Mouse (Mus musculus): Measurements from ENCODE around the gene Hoxa6. TPM values are rescaled to one million over a fixed set of nuclear protein-coding genes. Genes with fewer than 3 reads are reported as not detected.

Hoxa6 gene
- total and polyA plus RNA-seq, 3 experiments: 0.16 TPM; not detected in 2

GRCm38 (mm10) chr6:52205638-52206621, 2.6 kb downstream of the Hoxa6 start:
- TF ChIP-seq TAL1 (conservative IDR thresholded peaks at IDR 0.05; ENCODE audit: low read depth, low read length): no peak
- no peak for TF ChIP-seq CTCF (IDR thresholded peaks at IDR 0.05; ENCODE audit: low read depth, low read length)
- no peak for TF ChIP-seq GATA1 (IDR thresholded peaks at IDR 0.05; ENCODE audit: borderline replicate concordance, low read length)
- no peak for TF ChIP-seq POLR2AphosphoS5 (IDR thresholded peaks at IDR 0.05; ENCODE audit: insufficient replicate concordance, low read depth, low read length)
- TF ChIP-seq GATA2 (IDR thresholded peaks at IDR 0.05; ENCODE audit: borderline replicate concordance, low read depth, low read length): no peak
- Histone ChIP-seq H3K4me1 (ENCODE audit: insufficient read depth, low read depth, low read length) (no peaks in the 10 kb centered on the region), H3K27me3 (ENCODE audit: insufficient read depth, low read length) (peaks cover 15% of the 10 kb centered on the region; the same call in 1 of the 2 replicates), H3K4me3 (ENCODE audit: low read depth, low read length) (no peak overlapping the region), H3K9me3 (replicated peaks) (peaks cover 13% of the 10 kb centered on the region), H3K36me3 (replicated peaks) (no peaks in the 10 kb centered on the region)
- DNase-seq (ENCODE audit: low spot score): no peak
- no peak for ATAC-seq (ENCODE audit: extremely low read depth, insufficient number of reproducible peaks, low FRiP score, poor library complexity, severe bottlenecking)

GRCm38 (mm10) chr6:52205221-52205620, 3.3 kb downstream of the Hoxa6 start:
- peaks cover 14% of the 10 kb centered on the region; the same call in 1 of the 2 replicates for H3K27me3 ChIP-seq (ENCODE audit: insufficient read depth, low read length)
- ATAC-seq (ENCODE audit: extremely low read depth, insufficient number of reproducible peaks, low FRiP score, poor library complexity, severe bottlenecking) (no peak), DNase-seq (ENCODE audit: low spot score) (no peak)
- no peaks in the 10 kb centered on the region for H3K36me3 ChIP-seq (replicated peaks)
- peaks cover 13% of the 10 kb centered on the region for H3K9me3 ChIP-seq (replicated peaks)
- H3K4me3 ChIP-seq (ENCODE audit: low read depth, low read length): no peak overlapping the region
- H3K4me1 ChIP-seq (ENCODE audit: insufficient read depth, low read depth, low read length): no peaks in the 10 kb centered on the region
- no peak for TF ChIP-seq POLR2AphosphoS5 (IDR thresholded peaks at IDR 0.05; ENCODE audit: insufficient replicate concordance, low read depth, low read length)
- no peak for TF ChIP-seq GATA1 (IDR thresholded peaks at IDR 0.05; ENCODE audit: borderline replicate concordance, low read length)
- TF ChIP-seq TAL1 (conservative IDR thresholded peaks at IDR 0.05; ENCODE audit: low read depth, low read length): no peak
- no peak for TF ChIP-seq CTCF (IDR thresholded peaks at IDR 0.05; ENCODE audit: low read depth, low read length)
- TF ChIP-seq GATA2 (IDR thresholded peaks at IDR 0.05; ENCODE audit: borderline replicate concordance, low read depth, low read length): no peak

GRCm38 (mm10) chr6:52204050-52204752, 4.3 kb downstream of the Hoxa6 start, which contains the start of gene Hoxa5:
Gene Hoxa5 (minus strand): TSS chr6:52204587.
- H3K4me3 ChIP-seq (ENCODE audit: low read depth, low read length): no peak within 1 kb of the TSS; the same call in 1 of the 2 replicates
- TF ChIP-seq GATA1 (IDR thresholded peaks at IDR 0.05; ENCODE audit: borderline replicate concordance, low read length) (no peak), TAL1 (conservative IDR thresholded peaks at IDR 0.05; ENCODE audit: low read depth, low read length) (no peak), GATA2 (IDR thresholded peaks at IDR 0.05; ENCODE audit: borderline replicate concordance, low read depth, low read length) (no peak), POLR2AphosphoS5 (IDR thresholded peaks at IDR 0.05; ENCODE audit: insufficient replicate concordance, low read depth, low read length) (no peak), CTCF (IDR thresholded peaks at IDR 0.05; ENCODE audit: low read depth, low read length) (no peak)
- no peak for ATAC-seq (ENCODE audit: extremely low read depth, insufficient number of reproducible peaks, low FRiP score, poor library complexity, severe bottlenecking)

DNA sequence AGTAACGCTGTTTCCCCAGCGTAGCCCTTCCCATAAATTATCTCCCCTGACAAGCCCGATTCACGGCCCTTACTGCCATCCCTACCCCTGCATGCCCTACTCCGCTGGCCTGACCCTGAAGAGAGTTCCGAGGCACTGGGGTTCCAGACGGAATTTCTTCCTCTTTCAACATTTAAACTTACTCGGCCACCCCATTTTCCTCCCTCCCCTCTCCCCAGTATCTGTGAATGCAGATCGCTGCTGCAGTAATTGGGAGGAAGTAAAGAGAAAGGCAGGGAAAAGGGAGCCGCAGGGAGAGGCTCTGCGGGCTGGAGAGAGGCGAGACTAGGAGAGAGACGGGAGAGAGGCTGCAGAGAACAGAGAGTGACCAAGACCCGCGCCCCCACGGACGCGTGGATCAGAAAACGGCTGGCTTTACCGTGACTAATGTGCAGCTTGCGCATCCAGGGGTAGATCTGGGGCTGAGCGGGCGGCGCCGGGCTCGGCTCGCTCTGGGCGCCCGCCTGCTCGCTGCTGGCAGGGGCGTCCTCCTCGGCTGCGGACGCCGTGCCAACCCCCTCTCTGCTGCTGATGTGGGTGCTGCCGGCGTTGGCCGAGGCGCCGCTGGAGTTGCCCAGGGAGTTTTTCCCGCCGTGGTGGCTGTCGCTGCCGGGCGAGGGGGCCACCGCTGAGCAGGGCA, 5.0 kb downstream of the Hoxa6 start:
- H3K9me3 ChIP-seq (replicated peaks): peaks cover 13% of the 10 kb centered on the region
- no peaks in the 10 kb centered on the region for H3K36me3 ChIP-seq (replicated peaks)
- no peak for TF ChIP-seq TAL1 (conservative IDR thresholded peaks at IDR 0.05; ENCODE audit: low read depth, low read length)
- TF ChIP-seq GATA1 (IDR thresholded peaks at IDR 0.05; ENCODE audit: borderline replicate concordance, low read length): no peak
- TF ChIP-seq GATA2 (IDR thresholded peaks at IDR 0.05; ENCODE audit: borderline replicate concordance, low read depth, low read length): no peak
- no peak for TF ChIP-seq CTCF (IDR thresholded peaks at IDR 0.05; ENCODE audit: low read depth, low read length)
- H3K27me3 ChIP-seq (ENCODE audit: insufficient read depth, low read length): peaks cover 11% of the 10 kb centered on the region; the same call in 1 of the 2 replicates
- no peak for DNase-seq (ENCODE audit: low spot score)
- H3K4me1 ChIP-seq (ENCODE audit: insufficient read depth, low read depth, low read length): no peaks in the 10 kb centered on the region
- ATAC-seq (ENCODE audit: extremely low read depth, insufficient number of reproducible peaks, low FRiP score, poor library complexity, severe bottlenecking): no peak
- H3K4me3 ChIP-seq (ENCODE audit: low read depth, low read length): no peak overlapping the region

More at GRCm38 (mm10) chr6:52204050-52204752, 4.3 kb downstream of the Hoxa6 start, which contains the start of gene Hoxa5:
- no peak for DNase-seq (ENCODE audit: low spot score)
- Histone ChIP-seq H3K27me3 (ENCODE audit: insufficient read depth, low read length) (peaks cover 12% of the 10 kb centered on the region; the same call in 1 of the 2 replicates), H3K4me1 (ENCODE audit: insufficient read depth, low read depth, low read length) (no peaks in the 10 kb centered on the region), H3K36me3 (replicated peaks) (no peaks in the 10 kb centered on the region), H3K9me3 (replicated peaks) (peaks cover 13% of the 10 kb centered on the region)

- ATAC-seq (ENCODE audit: extremely low read depth, insufficient number of reproducible peaks, low FRiP score, poor library complexity, severe bottlenecking) (no peak), DNase-seq (ENCODE audit: low spot score) (no peak)
- peaks cover 10% of the 10 kb centered on the region; the same call in 1 of the 2 replicates for H3K27me3 ChIP-seq (ENCODE audit: insufficient read depth, low read length)
- no peaks in the 10 kb centered on the region for H3K4me1 ChIP-seq (ENCODE audit: insufficient read depth, low read depth, low read length)
- no peaks in the 10 kb centered on the region for H3K36me3 ChIP-seq (replicated peaks)
- no peak overlapping the region for H3K4me3 ChIP-seq (ENCODE audit: low read depth, low read length)
- peaks cover 13% of the 10 kb centered on the region for H3K9me3 ChIP-seq (replicated peaks)
- TF ChIP-seq CTCF (IDR thresholded peaks at IDR 0.05; ENCODE audit: low read depth, low read length) (no peak), POLR2AphosphoS5 (IDR thresholded peaks at IDR 0.05; ENCODE audit: insufficient replicate concordance, low read depth, low read length) (no peak), GATA2 (IDR thresholded peaks at IDR 0.05; ENCODE audit: borderline replicate concordance, low read depth, low read length) (no peak), GATA1 (IDR thresholded peaks at IDR 0.05; ENCODE audit: borderline replicate concordance, low read length) (no peak), TAL1 (conservative IDR thresholded peaks at IDR 0.05; ENCODE audit: low read depth, low read length) (no peak)
Measured at GRCm38 (mm10) chr6:52203121-52203370, 5.5 kb downstream of the Hoxa6 start.
